Mouse (Mus musculus): ENCODE data around the gene Tpbpb. TPM values are rescaled to one million over a fixed set of nuclear protein-coding genes. Genes with fewer than 3 reads are reported as not detected.

Gene Tpbpb
- polyA plus RNA-seq, 1 experiment from 2014 or later = not detected

Other genes starting within 250 kb of the Tpbpb start
- not detected in 2 replicates for gene BC051665, start 118.5 kb downstream of the Tpbpb start, polyA plus RNA-seq (2015; fragmentation: Nextera tagmentation; extraction: Ambion mirVana)
- not detected in 2 replicates for gene Ctsll3, start 102.0 kb downstream of the Tpbpb start, polyA plus RNA-seq (2015; fragmentation: Nextera tagmentation; extraction: Ambion mirVana)
- 0.18 and 0.22 TPM in 2 replicates for gene 4930486L24Rik, start 40.4 kb downstream of the Tpbpb start, polyA plus RNA-seq (2015; fragmentation: Nextera tagmentation; extraction: Ambion mirVana)
- 0.15 TPM in 1 of 2 replicates, not detected in the other for gene Gm49392, start 8.0 kb downstream of the Tpbpb start, polyA plus RNA-seq (2015; fragmentation: Nextera tagmentation; extraction: Ambion mirVana)
- gene Ctla2b, start 7.4 kb downstream of the Tpbpb start, polyA plus RNA-seq (2015; fragmentation: Nextera tagmentation; extraction: Ambion mirVana) = 2.4 and 2.7 TPM in 2 replicates
- gene Gm49393, start 30.7 kb upstream of the Tpbpb start, polyA plus RNA-seq (2015; fragmentation: Nextera tagmentation; extraction: Ambion mirVana) = not detected in 2 replicates
- gene Gm49391, start 31.7 kb upstream of the Tpbpb start, polyA plus RNA-seq (2015; fragmentation: Nextera tagmentation; extraction: Ambion mirVana) = 0.12 and 0.65 TPM in 2 replicates
- gene Ctla2a, start 31.7 kb upstream of the Tpbpb start, polyA plus RNA-seq (2015; fragmentation: Nextera tagmentation; extraction: Ambion mirVana) = 22.9 and 23.3 TPM in 2 replicates
- not detected in 2 replicates for gene Tpbpa, start 37.1 kb upstream of the Tpbpb start, polyA plus RNA-seq (2015; fragmentation: Nextera tagmentation; extraction: Ambion mirVana)
- not detected in 2 replicates for gene Ctsj, start 101.1 kb upstream of the Tpbpb start, polyA plus RNA-seq (2015; fragmentation: Nextera tagmentation; extraction: Ambion mirVana)
- gene Ctsq, start 135.8 kb upstream of the Tpbpb start, polyA plus RNA-seq (2015; fragmentation: Nextera tagmentation; extraction: Ambion mirVana) = not detected in 2 replicates